8 mouse cellular contexts compared by ENCODE assay signal in genomic region chr12:108307553-108307952, GRCm38 (mm10). TPM values are rescaled to one million over a fixed set of nuclear protein-coding genes. Genes with fewer than 3 reads are reported as not detected.
A peak's percentile ranks its signal among the peaks of the same experiment; 100 is the strongest.
DNase-seq lines count a peak whose midpoint lies in the region; ATAC-seq and TF ChIP-seq lines count a peak whose summit lies in the region.

No protein-coding gene starts in this region.

- H3K27me3 ChIP-seq in embryonic facial prominence, embryonic 10.5 days (replicated peaks; ENCODE audit: low read depth, poor library complexity, severe bottlenecking): peaks cover 65% of the 10 kb centered on the region
- H3K27me3 ChIP-seq in intestine, postnatal 0 days (replicated peaks; ENCODE audit: control insufficient read depth, insufficient read depth, low read length): peaks cover 21% of the 10 kb centered on the region

- peak; percentile 45 for DNase-seq in cerebellum, adult 8-10 months
- DNase-seq in ovary, postnatal 36 days (ENCODE audit: low spot score): peak; percentile 53
- DNase-seq in ovary, postnatal 14 days (ENCODE audit: low spot score): no peak
- peak; percentile 81 for DNase-seq in embryonic facial prominence, embryonic 10.5 days (ENCODE audit: low spot score)
- DNase-seq in mesoderm, embryonic 11.5 days (ENCODE audit: low read depth, low spot score): peak; percentile 75
- DNase-seq in urinary bladder, postnatal 25 days (ENCODE audit: low spot score): peak; percentile 54

- 23% methylated on average over 14 of the region's 14 CpGs for WGBS in embryonic facial prominence, embryonic 10.5 days
- WGBS in intestine, postnatal 0 days: 26% methylated on average over 14 of the region's 14 CpGs

- H3K36me3 ChIP-seq in embryonic facial prominence, embryonic 10.5 days (replicated peaks): no peaks in the 10 kb centered on the region
- no peaks in the 10 kb centered on the region for H3K36me3 ChIP-seq in intestine, postnatal 0 days (ENCODE audit: control insufficient read depth, insufficient read depth)

- H3K4me2 ChIP-seq in intestine, postnatal 0 days (replicated peaks; ENCODE audit: low read depth): 0 out of 2 replicates have a peak overlapping the region, but pooled peaks have one; percentile 24

- H3K9me3 ChIP-seq in embryonic facial prominence, embryonic 10.5 days: no peaks in the 10 kb centered on the region
- H3K9me3 ChIP-seq in intestine, postnatal 0 days (ENCODE audit: control insufficient read depth): no peaks in the 10 kb centered on the region

- peak; percentile 81 for TF ChIP-seq CTCF in intestine, postnatal 0 days (IDR thresholded peaks at IDR 0.05; ENCODE audit: low read depth)

- H3K27ac ChIP-seq in embryonic facial prominence, embryonic 10.5 days (replicated peaks): no peak overlapping the region
- H3K27ac ChIP-seq in intestine, postnatal 0 days (ENCODE audit: low read depth, low read length): no peak overlapping the region

- no peak overlapping the region for H3K9ac ChIP-seq in intestine, postnatal 0 days (ENCODE audit: low read depth, low read length)

- ATAC-seq in cerebellum, adult (ENCODE audit: insufficient number of reproducible peaks, low FRiP score, low TSS enrichment): no peak
- ATAC-seq in intestine, postnatal 0 days: no peak

- peaks cover 47% of the 10 kb centered on the region for H3K4me1 ChIP-seq in embryonic facial prominence, embryonic 10.5 days
- no peaks in the 10 kb centered on the region for H3K4me1 ChIP-seq in intestine, postnatal 0 days (replicated peaks; ENCODE audit: control insufficient read depth, insufficient read depth, low read length)

- no peak overlapping the region for H3K4me3 ChIP-seq in embryonic facial prominence, embryonic 10.5 days
- H3K4me3 ChIP-seq in intestine, postnatal 0 days (ENCODE audit: low read depth, low read length): no peak overlapping the region

RNA-seq across cellular contexts. Expression of gene Hhipl1, which starts 1.5 kb away (rescaled TPM):
- polyA plus RNA-seq in embryonic facial prominence, embryonic 10.5 days (2016; fragmentation: Nextera tagmentation; extraction: Ambion mirVana): 0.72 and 0.99 TPM in 2 replicates
- 0.20 TPM in 2 replicates for polyA plus RNA-seq in intestine, postnatal 0 days (2015; fragmentation: Nextera tagmentation; extraction: Ambion mirVana)

RNA-seq across cellular contexts. Expression of gene Cyp46a1, which starts 26.6 kb away (rescaled TPM):
- polyA plus RNA-seq in embryonic facial prominence, embryonic 10.5 days (2016; fragmentation: Nextera tagmentation; extraction: Ambion mirVana): 3.9 and 5.8 TPM in 2 replicates
- polyA plus RNA-seq in intestine, postnatal 0 days (2015; fragmentation: Nextera tagmentation; extraction: Ambion mirVana): 0.85 and 0.86 TPM in 2 replicates

RNA-seq across cellular contexts. Expression of gene Ccdc85c, which starts 32.3 kb away (rescaled TPM):
- 11.4 and 12.1 TPM in 2 replicates for polyA plus RNA-seq in embryonic facial prominence, embryonic 10.5 days (2016; fragmentation: Nextera tagmentation; extraction: Ambion mirVana)
- 10.1 and 12.0 TPM in 2 replicates for polyA plus RNA-seq in intestine, postnatal 0 days (2015; fragmentation: Nextera tagmentation; extraction: Ambion mirVana)
